Mouse (Mus musculus) thymus, postnatal 36 days (tissue): ENCODE data around the gene Usp39.

Source experiments
- DNase-seq, 2 experiments: peaks; one replicate each; pipeline ENCODE4 v3.0.0; 2022; ENCODE audit warnings: mixed read lengths in 2 of 2

Usp39 gene

DNA sequence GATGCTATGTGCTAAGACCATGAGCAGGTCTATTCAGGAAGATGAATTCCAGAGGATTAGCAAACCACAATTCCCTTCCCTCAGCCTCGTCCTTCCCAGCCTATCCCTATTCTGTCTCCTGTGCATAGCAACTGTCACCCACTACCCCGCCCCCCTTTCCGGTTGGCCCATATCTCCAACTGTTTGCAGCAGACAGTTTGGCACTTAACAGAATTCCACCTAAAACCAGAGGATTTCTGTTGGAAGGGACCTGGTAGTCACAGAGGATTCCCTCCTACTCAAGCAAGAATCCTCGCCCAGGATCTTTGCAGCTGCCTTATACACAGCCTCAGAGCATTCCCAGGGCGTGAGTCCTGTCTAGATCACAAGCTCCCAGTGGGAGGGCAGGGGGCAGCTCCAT is 26.2 kb upstream of the Usp39 start:
- DNase-seq: no peak

DNA sequence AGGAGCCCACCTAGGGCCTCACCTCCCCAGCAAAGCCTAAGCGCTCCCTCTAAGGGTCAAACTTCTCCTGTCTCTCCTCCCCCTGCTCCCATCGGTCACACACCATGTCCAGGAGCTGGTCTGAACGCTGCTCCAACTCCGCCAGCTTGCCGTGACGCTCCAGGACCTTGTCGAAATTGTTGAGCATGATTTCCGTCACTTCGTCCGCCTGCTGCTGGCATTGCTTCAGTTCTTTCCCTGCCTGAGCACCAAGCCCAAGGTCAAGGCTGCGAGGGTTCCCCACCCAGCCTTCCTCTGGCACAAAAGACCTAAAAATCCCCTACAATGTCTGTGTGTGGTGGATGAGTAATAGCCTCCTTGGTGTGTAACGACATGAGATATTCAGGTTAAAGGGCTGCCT is 25.1 kb upstream of the Usp39 start:
- no peak for DNase-seq

DNA sequence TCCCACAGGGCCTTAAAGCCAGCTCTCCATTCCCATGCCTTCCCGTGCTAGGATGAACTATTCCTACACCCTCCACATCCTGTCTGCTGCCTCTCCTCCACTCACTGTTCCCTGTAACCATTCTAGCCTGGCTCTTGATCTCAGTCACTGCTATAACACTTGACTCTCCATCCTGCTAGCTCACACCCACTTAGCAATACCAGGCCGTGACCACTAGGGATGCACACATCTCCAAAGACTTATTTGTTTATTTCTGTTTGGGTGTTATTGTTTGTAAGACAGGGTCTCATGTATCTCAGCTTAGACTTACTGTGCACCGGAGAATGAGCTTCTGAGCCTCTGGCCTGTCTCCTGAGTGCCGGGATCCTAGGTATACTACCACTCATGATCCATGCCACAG is 24.6 kb upstream of the Usp39 start:
- no peak for DNase-seq

DNA sequence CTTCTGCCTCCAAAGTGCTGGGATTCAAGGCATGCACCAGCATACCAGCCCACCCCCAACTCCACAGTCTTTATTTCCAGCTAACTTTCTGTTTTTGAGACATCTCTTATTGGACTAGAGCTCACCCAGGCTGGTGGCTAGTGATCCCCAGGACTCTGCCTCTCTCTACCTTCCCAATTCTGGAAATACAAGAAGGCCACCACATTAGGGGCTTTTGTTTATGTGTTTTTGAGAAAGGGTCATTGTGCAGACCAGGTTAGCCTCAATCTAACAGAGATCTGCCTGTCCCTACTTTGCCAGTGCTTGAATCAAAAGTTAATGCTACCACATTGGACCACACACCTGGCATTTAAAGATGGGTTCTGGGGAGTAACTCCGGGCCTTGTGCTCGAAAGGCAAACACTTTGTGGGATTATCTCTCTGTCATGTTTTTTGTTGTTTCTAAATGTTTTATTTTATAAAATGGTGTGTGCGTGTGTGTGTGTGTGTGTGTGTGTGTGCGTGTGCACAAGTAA is 22.5 kb upstream of the Usp39 start:
- no peak for DNase-seq

DNA sequence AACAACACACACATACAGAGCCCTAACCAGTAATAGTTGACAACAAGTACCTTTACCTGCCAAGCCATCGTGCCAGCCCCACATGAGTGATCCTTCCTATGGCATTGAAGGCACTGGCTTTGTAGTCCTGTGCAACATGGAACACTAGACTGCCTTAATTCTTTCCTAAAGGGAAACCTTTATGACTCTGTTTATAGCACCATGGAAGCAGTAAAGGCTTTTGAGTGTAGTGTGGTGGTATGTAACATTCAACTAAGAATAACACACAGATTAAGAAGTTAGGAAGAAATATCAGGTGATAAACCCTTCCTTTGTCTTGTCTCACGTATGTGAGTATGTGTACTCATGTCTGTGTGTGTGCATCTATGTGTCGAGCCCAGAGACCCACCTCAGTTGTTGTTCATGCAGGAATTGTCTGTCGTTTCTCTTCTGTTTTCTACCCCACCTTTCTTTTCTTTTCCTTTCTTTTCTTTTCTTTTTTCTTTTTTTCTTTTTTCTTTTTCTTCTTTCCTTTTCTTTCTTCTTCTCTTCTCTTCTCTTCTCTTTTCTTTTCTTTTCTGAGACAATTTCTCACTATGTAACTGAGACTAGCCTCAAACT is 22.0 kb upstream of the Usp39 start, which contains the start of gene Rnf181:
Rnf181 (minus strand) TSS at position 113 of the 600 bp plus-strand sequence.
- no peak for DNase-seq

DNA sequence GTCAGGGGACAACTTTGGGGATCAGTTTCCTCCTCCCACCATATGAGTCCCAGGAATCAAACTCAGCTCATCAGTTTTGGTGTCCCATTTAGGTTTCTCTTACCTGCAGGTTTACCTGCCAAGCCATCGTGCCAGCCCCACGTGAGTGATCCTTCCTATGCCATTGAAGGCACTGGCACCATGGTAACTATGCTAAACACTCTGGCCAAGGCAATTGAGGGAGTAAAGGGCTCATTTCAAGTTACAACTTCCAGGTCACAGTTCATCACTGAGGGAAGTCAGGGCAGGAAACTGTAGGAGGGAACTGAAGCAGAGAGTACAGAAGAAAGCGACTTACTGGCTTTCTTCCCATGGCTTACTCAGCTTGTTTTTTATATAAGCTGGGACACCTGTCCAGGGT is 21.3 kb upstream of the Usp39 start:
- DNase-seq: no peak

DNA sequence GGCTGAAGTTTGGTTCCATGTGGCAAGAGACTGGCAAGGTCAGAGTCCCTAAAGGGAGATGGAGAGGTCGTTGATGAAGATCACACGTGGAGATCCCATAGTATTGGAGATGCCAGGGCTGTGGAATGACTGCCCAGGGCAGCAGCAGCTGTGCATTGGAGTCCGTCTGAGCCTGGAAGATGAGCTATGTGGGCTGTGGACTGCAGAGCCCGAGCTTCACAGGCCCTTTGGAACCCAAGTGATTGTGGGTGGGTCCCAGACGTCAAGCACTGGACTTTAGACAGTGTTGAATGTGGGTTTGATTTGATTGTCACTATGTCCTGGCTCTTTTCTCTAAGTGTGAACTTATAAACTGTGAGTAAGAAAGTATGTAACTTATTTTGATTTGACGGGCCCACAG is 20.0 kb upstream of the Usp39 start:
- no peak for DNase-seq

DNA sequence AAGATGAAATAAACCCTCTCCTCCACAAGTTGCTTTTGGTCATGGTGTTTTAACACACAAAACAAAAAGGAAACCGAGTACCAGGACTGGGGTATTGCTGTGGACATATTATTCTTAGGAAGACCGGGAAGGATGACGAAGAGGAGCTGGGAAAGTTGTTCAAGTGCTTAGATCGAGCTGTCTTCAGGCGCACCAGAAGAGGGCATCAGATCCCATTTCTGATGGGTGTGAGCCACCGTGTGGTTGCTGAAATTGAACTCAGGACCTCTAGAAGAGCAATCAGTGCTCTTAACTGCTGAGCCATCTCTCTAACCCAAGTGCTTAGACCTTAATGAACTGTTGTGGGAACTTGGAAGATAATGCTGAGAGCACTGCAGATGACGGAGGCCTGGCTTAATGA is 19.0 kb upstream of the Usp39 start:
- DNase-seq: no peak

DNA sequence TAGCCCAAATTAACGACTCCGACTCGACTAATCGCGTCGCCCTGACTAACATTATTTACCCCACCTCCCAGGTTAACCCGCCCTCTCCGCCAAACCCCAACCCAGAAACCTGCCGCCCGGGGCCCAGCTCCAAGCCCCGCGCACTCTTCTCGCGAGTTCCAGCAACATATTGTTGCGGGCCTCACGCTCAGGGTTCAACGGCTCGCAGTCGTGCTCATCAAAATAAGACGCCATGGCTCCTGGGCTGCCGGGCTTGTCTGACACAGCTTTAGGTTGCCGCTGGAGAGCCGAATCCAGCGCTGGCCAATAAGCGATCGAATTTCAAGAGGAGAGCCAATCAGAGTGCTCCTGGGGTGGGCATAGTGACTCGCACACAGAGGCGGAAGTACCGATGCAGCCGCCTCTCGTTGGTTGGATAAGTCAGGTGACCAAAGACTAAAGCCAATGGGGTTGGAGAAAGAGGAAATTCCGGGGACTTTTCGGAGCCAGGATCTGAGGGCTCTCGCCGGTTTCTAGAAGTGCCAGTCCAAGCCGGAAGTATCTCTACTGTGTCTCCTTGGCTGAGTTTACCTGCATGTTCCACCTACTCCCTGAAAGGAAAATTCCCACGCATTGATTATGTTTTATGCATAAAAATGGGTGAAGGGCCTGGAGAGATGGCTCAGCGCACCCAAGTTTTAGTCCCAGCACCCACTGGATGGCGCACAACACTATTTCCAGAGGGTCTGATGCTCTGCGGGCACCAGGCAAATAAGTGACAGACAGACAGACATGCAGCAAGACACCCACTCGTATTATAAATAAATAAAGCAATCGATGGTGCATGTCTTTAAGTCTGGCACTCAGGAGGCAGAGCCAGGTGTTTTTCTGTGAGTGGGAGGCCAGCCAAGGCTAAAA is 17.4 kb upstream of the Usp39 start:
- DNase-seq: peak; percentile 94 to 96

DNA sequence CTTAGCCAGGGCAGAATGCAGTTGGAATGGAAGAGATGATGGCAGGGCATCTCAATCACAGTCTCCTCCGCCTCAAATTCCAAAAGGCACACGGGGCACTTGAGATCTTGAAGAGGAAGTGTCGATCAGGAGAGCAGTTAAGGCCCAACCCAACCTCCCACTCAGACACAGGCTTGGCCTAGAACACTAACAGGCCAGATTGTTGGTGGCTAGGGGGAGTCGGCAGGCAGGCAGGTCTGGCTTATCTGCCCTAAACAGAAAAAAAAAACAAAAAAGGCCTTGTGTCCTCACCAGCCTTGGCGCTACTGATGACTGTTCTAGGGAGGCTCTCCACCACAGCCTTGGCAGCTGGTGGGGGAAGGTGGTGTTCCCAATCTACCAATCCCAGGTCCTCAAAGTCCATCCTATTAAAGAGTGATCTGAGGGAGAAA is 16.2 kb upstream of the Usp39 start:
- DNase-seq: no peak

DNA sequence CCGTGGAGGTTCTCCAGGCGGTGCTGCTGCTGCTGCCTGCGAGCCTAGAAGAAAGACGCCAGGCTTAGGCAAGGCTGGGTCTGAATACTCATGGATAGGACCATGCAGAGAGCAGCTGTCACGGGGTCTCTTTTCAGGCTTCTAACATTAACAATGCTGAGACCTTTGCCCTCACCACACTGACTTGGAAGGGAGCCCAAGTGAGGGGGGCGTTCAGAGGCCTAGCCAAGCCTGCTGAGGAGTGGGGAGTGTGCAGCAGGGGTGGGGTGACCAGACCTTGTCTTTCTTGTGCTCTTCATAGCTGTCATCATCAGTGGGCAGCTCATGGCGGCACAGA is 15.6 kb upstream of the Usp39 start:
- DNase-seq: no peak

DNA sequence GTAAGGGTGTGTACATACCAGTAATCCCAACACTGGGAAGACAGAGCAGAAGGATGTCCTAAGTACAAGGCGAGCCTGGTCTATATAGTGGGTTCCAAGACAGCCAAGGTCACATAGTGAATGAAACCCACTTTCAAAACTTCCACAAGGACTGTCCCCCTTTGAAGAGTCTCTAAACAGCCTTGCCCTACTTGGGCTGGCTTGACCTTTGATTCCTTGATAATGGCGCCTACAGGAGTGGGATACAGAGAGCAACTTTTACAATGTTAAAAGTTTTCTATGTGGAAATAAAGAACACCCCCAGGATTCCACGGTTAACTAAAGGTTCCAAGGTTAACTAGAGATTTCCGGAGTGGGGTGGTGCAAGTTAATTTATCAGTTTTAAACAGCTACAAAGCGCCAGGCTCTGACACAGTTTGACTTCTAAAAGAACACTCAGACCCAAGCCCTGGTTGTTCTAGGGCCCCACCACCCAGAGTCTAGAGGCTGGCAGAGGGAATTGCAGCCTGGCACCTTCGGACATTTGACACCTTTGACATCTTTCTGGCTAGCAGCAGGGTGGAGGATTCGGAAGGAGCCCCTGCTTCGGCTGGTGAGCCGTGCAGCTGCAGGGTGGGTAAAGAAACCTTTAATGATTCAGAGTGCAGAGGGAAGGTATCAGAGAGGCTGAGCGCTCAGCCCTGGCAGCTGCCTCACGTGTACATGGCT is 15.1 kb upstream of the Usp39 start:
- DNase-seq: no peak

DNA sequence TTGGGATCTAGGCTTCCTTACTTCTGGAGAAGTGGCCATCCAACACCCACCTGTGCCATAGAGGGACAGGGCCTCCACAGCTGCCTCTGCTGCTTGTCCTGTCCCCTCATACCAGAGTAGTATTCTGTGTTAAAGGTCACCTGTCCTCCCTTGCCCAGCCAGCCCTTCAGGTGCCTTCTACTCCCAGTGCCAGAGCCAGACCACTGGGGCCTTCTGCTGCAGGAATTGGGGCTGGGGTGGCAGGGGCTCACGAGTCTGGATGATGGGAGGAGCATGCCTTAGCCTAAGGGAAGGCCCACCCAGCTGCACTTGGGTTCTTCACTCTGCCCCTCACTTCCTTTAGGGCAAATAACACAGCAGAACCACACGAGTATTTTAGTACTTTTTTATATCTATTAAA is 14.4 kb upstream of the Usp39 start:
- no peak for DNase-seq

DNA sequence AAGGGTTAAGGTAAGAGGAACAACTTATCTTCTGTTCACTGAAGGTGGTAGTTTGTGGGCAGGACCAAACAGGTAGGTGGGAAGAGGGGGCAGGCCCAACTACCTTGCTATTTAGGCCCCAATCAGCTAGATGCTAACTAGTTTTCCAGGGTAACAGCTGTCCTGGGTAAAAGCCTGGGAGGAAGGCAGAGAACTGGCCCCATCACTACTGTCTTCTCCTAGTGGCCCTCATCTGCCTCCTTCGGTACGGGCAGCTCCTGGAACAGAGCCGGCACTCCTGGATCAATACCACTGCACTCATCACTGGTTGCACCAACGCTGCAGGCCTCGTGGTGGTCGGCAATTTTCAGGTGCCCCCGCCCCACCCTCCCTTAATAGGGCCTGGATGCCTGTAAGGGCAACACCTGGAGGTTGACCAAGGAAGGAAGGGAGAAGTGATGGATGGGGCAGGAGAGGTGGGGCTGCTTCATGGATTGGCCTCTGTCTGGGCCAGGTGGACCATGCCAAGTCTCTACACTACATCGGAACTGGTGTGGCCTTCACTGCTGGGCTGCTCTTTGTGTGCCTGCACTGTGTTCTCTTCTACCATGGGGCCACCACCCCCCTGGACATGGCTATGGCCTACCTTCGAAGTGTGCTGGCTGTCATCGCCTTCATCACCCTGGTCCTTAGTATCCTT is 13.2 kb upstream of the Usp39 start:
- DNase-seq: no peak

DNA sequence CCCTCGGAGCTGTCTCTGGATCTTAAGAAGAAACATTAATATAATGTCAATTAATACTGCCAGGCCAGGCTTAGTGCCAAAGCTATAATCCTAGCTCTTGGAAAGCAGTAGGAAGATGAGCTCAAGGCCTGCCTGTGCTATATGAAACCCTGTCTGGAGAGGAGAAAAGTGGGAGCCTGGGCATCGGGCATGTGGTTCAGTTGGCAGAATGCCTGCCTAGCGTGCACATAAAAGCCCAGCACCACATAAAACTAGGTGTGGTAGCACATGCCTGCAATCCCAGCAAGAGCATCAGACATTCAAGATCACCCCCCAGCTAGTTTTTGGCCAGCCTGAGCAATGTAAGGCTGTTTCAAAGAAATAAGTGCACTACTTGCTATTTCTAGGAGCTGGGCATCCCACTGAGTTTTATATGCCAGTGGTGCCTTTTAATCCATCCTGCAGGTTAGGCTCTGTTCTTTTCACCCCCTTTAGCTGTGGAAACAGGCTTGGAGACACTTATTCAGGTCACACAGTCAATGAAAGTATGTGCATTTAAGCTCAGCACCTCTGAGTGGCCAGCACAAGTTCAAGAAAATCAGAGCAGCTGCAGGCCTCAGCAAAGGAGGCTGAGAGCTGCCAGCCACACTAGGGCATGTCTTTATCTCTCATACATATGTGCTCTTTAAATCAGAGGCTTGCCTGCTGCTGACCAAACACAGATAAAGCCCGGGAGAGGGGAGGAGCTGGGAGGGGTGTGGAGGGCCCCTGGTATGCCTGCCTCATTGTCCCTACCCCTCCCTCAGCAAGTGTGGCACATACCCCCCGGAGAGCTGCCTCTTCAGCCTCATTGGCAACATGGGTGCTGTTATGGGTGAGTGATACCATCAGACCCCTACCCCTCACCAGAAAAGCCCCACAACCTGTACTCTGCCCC is 12.4 kb upstream of the Usp39 start:
- DNase-seq: no peak

DNA sequence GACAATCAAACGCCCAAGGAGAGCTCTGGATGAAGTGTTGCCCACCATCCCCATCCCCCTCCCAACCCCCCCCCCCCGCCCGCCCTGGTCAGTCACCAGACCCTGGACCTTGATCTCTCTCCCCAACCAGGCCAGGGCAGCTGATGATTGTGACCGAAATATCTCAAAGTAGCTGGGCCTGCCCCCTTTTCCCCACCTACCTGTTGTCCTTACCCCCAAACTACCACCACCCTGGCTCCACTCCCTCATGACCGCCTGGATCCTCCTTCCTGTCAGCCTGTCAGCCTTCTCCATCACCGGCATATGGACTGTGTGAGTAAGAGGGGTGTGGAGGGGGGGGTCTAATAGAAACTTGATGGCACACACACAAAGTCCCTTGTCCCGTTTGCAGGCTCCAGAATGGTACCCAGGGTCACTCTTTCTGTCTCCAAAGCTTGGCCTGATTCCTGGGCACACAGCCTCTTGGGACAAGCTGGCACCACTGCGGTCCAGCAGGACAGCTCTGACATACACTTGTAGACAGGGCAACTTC is 11.1 kb upstream of the Usp39 start:
- DNase-seq: no peak

DNA sequence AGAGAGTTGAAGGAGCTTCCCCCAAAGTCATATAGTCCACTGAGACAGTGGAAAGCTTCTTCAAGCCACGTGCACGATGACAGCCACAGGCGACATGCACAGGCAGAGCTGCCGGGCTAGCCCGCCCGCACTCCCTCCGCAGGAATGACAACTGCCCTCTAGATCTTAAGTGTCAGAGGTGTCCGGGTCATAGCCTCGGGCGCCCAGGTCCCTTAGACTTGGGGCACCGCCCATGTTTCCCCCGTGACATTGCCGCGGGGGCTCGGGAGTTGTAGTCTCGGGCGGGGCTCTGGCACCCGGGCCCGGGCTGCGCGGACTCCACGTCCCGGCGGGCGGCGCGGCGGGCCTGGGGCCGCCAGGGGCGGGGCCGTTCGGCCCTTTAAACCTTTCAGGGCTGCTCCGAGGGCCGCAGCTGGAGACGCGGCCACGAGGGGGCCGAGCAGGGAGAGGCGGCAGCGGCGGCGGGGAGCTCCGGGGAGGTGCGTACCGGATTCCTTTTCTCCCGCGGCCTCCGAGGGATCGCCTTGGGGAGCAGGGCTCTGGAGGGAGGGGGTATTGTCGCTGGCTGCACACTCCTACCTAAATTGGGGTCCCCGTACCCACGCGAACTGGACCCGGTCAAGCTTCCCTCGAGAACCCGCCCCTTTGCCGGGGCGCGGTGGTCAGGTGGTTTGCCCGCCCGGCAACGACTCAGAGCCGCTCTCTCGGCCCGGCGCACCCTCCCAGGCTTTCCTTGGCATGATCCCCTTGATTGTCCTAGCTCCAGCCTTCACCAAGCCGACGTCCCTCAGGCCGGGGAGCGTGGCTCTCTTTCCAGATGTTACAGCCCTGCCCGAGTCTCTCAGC is 10.3 kb upstream of the Usp39 start, which contains the start of gene Tmem150a:
Tmem150a (plus strand) TSS at position 382 of the 846 bp plus-strand sequence.
- peak; percentile 40 to 58 for DNase-seq

DNA sequence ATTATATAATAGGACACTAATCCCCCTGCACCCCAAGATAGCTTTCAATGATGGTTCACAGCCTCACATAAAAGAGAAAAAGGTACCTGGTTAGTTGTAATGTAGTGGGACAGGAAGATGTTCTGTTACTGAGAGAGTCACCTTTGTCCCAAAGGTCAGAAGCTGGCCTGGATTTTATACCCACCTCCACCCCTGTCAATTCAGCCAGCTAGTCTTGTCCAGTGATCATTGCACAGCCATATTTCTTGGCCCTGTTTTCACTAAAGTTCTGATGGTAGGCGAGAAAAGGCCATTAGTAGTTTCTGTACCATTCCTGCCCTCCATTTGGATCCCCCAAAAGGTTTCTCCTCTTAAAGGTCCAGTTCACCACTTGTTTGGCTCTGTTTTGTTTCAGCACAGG is 9.0 kb upstream of the Usp39 start:
- no peak for DNase-seq

DNA sequence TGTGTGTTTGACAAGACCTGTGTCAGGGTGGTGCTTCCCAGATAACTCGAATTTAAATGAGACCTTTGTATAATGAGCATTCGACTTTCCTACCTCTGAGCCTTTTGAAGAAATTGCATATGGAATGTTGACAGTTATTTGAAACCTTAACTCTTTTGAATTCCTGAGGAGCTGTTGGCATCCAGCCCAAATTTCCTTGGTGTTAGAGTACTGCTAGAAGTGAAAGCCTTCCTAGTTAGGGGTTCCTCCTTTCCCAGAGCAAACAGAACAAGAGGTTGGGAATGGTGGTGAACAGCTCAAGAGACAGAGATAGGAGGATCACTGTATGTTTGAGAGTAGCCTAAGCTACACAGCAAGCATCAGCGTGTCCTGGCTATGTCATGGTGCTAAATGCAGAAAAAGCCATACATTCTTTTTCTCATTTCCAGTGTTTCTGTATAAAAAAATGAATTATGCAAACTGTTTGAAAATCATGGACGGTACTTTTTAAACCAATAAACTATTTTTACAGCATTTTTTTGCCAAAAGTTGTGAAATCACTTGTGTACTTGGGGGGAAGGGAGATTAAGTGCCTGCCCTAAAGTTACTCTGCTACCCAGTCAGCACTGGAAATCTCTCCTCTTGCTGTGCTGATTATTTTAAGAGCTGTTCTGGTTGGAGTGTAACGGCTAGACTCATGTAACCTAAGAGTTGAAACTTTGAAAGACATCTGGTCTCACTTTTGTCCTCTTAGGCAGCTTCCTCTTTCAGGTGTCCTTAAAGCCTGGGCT is 7.8 kb upstream of the Usp39 start:
- no peak for DNase-seq

DNA sequence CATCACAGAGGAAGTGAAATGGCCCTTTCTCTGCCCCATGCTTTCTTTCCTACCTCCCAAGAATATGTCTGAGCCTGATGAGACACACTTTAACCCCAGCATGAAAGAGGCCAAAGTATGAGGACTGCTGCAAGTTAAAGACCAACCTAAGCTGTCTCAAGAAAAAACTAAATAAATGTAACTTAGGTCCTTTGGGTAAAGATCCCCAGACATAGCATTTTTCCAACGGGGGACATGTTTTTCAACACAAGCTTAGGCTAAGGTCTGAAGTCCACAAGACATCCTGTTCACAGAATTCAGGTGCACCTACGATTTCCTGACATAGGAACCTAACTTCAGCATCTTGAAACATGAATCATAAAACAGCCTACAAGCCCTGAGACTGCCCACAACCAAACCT is 5.2 kb upstream of the Usp39 start:
- DNase-seq: no peak
